Mouse (Mus musculus) ES-Bruce4 (cell line): Measurements from ENCODE around the gene Trub1.

Source experiments
- CTCF ChIP-seq: IDR thresholded peaks from one replicate; pipeline ENCODE4 v1.8.1; 2011; ENCODE audit warnings: low read depth, low read length
- POLR2A ChIP-seq: IDR thresholded peaks from one replicate; pipeline ENCODE4 v1.8.1; 2011; ENCODE audit warnings: low read length; ENCODE audit not compliant: insufficient read depth

GRCm38 (mm10) chr19:57508261-57508788 lies 55.6 kb downstream of the Trub1 start:
- TF ChIP-seq POLR2A (no peak), CTCF (no peak)
